Mouse (Mus musculus) erythroblast, embryonic 14.5 days (primary cell): Measurements from ENCODE around the gene Ap3b1.

Experiments used
- GATA1 ChIP-seq: IDR thresholded peaks from 2 replicates; pipeline ENCODE4 v1.6.1; 2012; ENCODE audit warnings: low read length, inconsistent platforms, mixed read lengths
- TAL1 ChIP-seq: IDR thresholded peaks from 3 replicates; pipeline ENCODE4 v1.6.1; 2012; ENCODE audit warnings: low read length, inconsistent platforms, mixed read lengths

DNA sequence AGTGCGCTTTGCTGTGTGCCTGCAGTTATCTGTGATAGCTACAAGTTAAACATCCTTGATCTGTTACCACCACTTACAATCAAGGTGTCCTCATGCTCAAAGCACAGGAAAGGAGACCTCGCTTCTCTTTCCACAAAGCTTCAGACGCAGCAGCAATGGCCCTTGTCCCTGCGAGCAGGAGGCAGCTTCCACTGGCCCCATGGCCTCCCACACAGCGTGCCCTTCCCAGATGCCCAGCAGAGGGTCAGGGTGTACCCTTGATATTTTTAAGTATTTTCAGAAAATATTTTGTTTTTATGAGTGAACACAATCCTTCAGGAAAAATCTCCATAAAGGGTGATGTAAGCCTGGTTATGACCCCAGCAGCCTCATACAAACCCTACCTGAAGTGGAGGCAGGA is 170.4 kb downstream of the Ap3b1 start:
- no peak for TF ChIP-seq GATA1
- TF ChIP-seq TAL1 = no peak
